ENCODE assay signal across 22 mouse cellular contexts in genomic region chr2:148430941-148431340, GRCm38 (mm10). TPM values are rescaled to one million over a fixed set of nuclear protein-coding genes. Genes with fewer than 3 reads are reported as not detected.
"Had no signal": no experiment of that assay in that cellular context is flagged by ENCODE, and none has a peak within 500 bp of the region (broad histone marks: within the 10 kb centered on the region; RNA-seq: fewer than 3 reads in every experiment).

No protein-coding gene starts in this region.

- H3K4me2 ChIP-seq: lung, embryonic 15.5 days; midbrain, embryonic 12.5 days; neural tube, embryonic 13.5 days; neural tube, embryonic 15.5 days had no signal

- H3K9me3 ChIP-seq: lung, embryonic 15.5 days; midbrain, embryonic 10.5 days; midbrain, embryonic 12.5 days; neural tube, embryonic 13.5 days; neural tube, embryonic 15.5 days had no signal

- ATAC-seq: lung, postnatal 0 days; midbrain, embryonic 16.5 days had no signal

- H3K4me3 ChIP-seq: lung, embryonic 15.5 days; midbrain, embryonic 10.5 days; midbrain, embryonic 12.5 days; myocyte; neural tube, embryonic 13.5 days; neural tube, embryonic 15.5 days had no signal

- H3K27ac ChIP-seq: lung, embryonic 15.5 days; midbrain, embryonic 10.5 days; midbrain, embryonic 12.5 days; neural tube, embryonic 13.5 days; neural tube, embryonic 15.5 days had no signal

- DNase-seq: lung, adult 2 months; lung, postnatal 14 days; lung, postnatal 4 days; midbrain, embryonic 14.5 days; retina, postnatal 1 day; right cerebral cortex, adult 18-20 months; right cerebral cortex, postnatal 25 days; right cerebral cortex, postnatal 4 days; spleen, adult 18-20 months; thymus, adult 2 months; thymus, postnatal 25 days; thymus, postnatal 4 days had no signal

- H3K27me3 ChIP-seq: lung, embryonic 15.5 days; midbrain, embryonic 12.5 days; neural tube, embryonic 13.5 days; neural tube, embryonic 15.5 days had no signal

- H3K9ac ChIP-seq: lung, embryonic 15.5 days; midbrain, embryonic 12.5 days; neural tube, embryonic 13.5 days; neural tube, embryonic 15.5 days had no signal

- H3K4me1 ChIP-seq: midbrain, embryonic 10.5 days; midbrain, embryonic 12.5 days; neural tube, embryonic 13.5 days; neural tube, embryonic 15.5 days had no signal

- H3K36me3 ChIP-seq: lung, embryonic 15.5 days; midbrain, embryonic 10.5 days; midbrain, embryonic 12.5 days; neural tube, embryonic 13.5 days; neural tube, embryonic 15.5 days had no signal

RNA-seq across cellular contexts. Expression of gene Sstr4, which starts 35.8 kb away (rescaled TPM):
- total RNA-seq: megakaryocyte-erythroid progenitor cell, adult 5-6 weeks had no signal
- polyA plus RNA-seq: myocyte; testis, adult 2 months had no signal
